ENCODE assay signal across 8 mouse cellular contexts in genomic region chr4:110128918-110129317, GRCm38 (mm10).
DNase-seq lines count a peak whose midpoint lies in the region; ATAC-seq and TF ChIP-seq lines count a peak whose summit lies in the region.

No protein-coding gene starts in this region.

- DNase-seq in kidney, adult 18-20 months, result peak; percentile 54
- DNase-seq in adrenal gland, postnatal 36 days, result peak; percentile 53 to 68
- peak; percentile 70 to 77 for DNase-seq in left cerebral cortex, postnatal 36 days (ENCODE audit: low spot score in 2 of 2)
- DNase-seq in T-cell, adult 2 months (ENCODE audit: low spot score), result no peak

- H3K27ac ChIP-seq in kidney, embryonic 14.5 days (ENCODE audit: low read depth, low read length), result no peak overlapping the region
- H3K27ac ChIP-seq in embryonic fibroblast, embryonic 13.5 days (ENCODE audit: insufficient read depth, low read length), result no peak overlapping the region
- H3K27ac ChIP-seq in hindbrain, embryonic 16.5 days (ENCODE audit: low read depth, low read length), result no peak overlapping the region
- peak overlapping the region; percentile 87 for H3K27ac ChIP-seq in neural tube, embryonic 13.5 days (replicated peaks)

- H3K9ac ChIP-seq in kidney, embryonic 14.5 days (ENCODE audit: low read depth, low read length), result no peak overlapping the region
- no peak overlapping the region for H3K9ac ChIP-seq in hindbrain, embryonic 16.5 days (ENCODE audit: low read depth, low read length)
- peak overlapping the region; percentile 23; the same call in 1 of the 2 replicates for H3K9ac ChIP-seq in neural tube, embryonic 13.5 days

- 0% methylated on average over 1 of the region's 1 CpGs for WGBS in kidney, embryonic 14.5 days
- 4% methylated on average over 1 of the region's 1 CpGs for WGBS in hindbrain, embryonic 16.5 days
- whole genome bisulfite sequencing in neural tube, embryonic 13.5 days, result 3% methylated on average over 1 of the region's 1 CpGs

- H3K4me3 ChIP-seq in kidney, embryonic 14.5 days (ENCODE audit: low read length), result no peak overlapping the region
- no peak overlapping the region for H3K4me3 ChIP-seq in embryonic fibroblast, embryonic 13.5 days (ENCODE audit: insufficient read depth, low read length)
- no peak overlapping the region for H3K4me3 ChIP-seq in hindbrain, embryonic 16.5 days (ENCODE audit: low read length)
- no peak overlapping the region for H3K4me3 ChIP-seq in neural tube, embryonic 13.5 days

- no peak overlapping the region for H3K4me2 ChIP-seq in kidney, embryonic 14.5 days (replicated peaks; ENCODE audit: low read depth, low read length)
- H3K4me2 ChIP-seq in hindbrain, embryonic 16.5 days (ENCODE audit: low read length), result no peak overlapping the region
- no peak overlapping the region for H3K4me2 ChIP-seq in neural tube, embryonic 13.5 days

- H3K36me3 ChIP-seq in kidney, embryonic 14.5 days (ENCODE audit: control insufficient read depth, insufficient read depth, low read length), result no peaks in the 10 kb centered on the region
- no peaks in the 10 kb centered on the region for H3K36me3 ChIP-seq in hindbrain, embryonic 16.5 days (ENCODE audit: control insufficient read depth, insufficient read depth, low read length)
- H3K36me3 ChIP-seq in neural tube, embryonic 13.5 days, result no peaks in the 10 kb centered on the region

- ATAC-seq in kidney, embryonic 14.5 days (ENCODE audit: low FRiP score, low TSS enrichment), result no peak
- peak; percentile 85 for ATAC-seq in hindbrain, embryonic 16.5 days
- peak; percentile 90 for ATAC-seq in neural tube, embryonic 13.5 days (ENCODE audit: low read depth)

- intact Hi-C loops in left cerebral cortex, postnatal 36 days (cut with DNase I), result loop anchor here (10.0 kb wide), 1 partner anchor 156 kb away; no protein-coding TSS in a partner anchor

- H3K27me3 ChIP-seq in kidney, embryonic 14.5 days (ENCODE audit: control insufficient read depth, insufficient read depth, low read length), result no peaks in the 10 kb centered on the region
- H3K27me3 ChIP-seq in hindbrain, embryonic 16.5 days (replicated peaks; ENCODE audit: control insufficient read depth, insufficient read depth, low read length), result no peaks in the 10 kb centered on the region
- no peaks in the 10 kb centered on the region for H3K27me3 ChIP-seq in neural tube, embryonic 13.5 days

- TF ChIP-seq POLR2A in embryonic fibroblast, embryonic 13.5 days (IDR thresholded peaks at IDR 0.05; ENCODE audit: low read depth, low read length), result no peak

- H3K9me3 ChIP-seq in kidney, embryonic 14.5 days (ENCODE audit: control insufficient read depth, low read length), result no peaks in the 10 kb centered on the region
- H3K9me3 ChIP-seq in hindbrain, embryonic 16.5 days (ENCODE audit: control insufficient read depth, low read length), result no peaks in the 10 kb centered on the region
- no peaks in the 10 kb centered on the region for H3K9me3 ChIP-seq in neural tube, embryonic 13.5 days

- TF ChIP-seq CTCF in embryonic fibroblast, embryonic 13.5 days (IDR thresholded peaks at IDR 0.05; ENCODE audit: borderline replicate concordance, insufficient read depth, low read length), result peak; percentile 49; the same call in 1 of the 2 replicates

- H3K4me1 ChIP-seq in kidney, embryonic 14.5 days (ENCODE audit: control insufficient read depth, insufficient read depth, low read length), result no peaks in the 10 kb centered on the region; the same call in none of the 2 replicates
- H3K4me1 ChIP-seq in embryonic fibroblast, embryonic 13.5 days (ENCODE audit: control insufficient read depth, insufficient read depth, low read length), result no peaks in the 10 kb centered on the region
- peaks cover 3% of the 10 kb centered on the region for H3K4me1 ChIP-seq in hindbrain, embryonic 16.5 days (ENCODE audit: control insufficient read depth, insufficient read depth, low read depth, low read length)
- peaks cover 27% of the 10 kb centered on the region for H3K4me1 ChIP-seq in neural tube, embryonic 13.5 days (replicated peaks)
